Mouse (Mus musculus) effector memory CD4-positive, alpha-beta T cell, adult 7 months (primary cell): ENCODE measurements around the gene Mrm2. TPM values are rescaled to one million over a fixed set of nuclear protein-coding genes. Genes with fewer than 3 reads are reported as not detected.

Experiments
- polyA plus RNA-seq: library from polyadenylated mRNA; unstranded; fragments of 100-300 nt; shearing (Covaris generic); gene quantifications from one replicate; pipeline ENCODE4 v1.2.1, GENCODE M21; 2017

Gene Mrm2
- polyA plus RNA-seq, result 1.6 TPM

GRCm38 (mm10) chr5:140331615-140332512 is at the start of gene Mrm2:
Gene Mrm2 (minus strand): TSS chr5:140331898.

GRCm38 (mm10) chr5:140321042-140321755 is 10.5 kb downstream of the Mrm2 start, which contains the start of the genes Mad1l1 and Nudt1:
Gene Mad1l1 (minus strand): TSS chr5:140321552.
Gene Nudt1 (plus strand): TSS chr5:140321656.

Other genes with a start within 250 kb of the Mrm2 start
- 20.0 TPM for gene Mad1l1, start 10.3 kb downstream of the Mrm2 start, polyA plus RNA-seq
- gene Nudt1, start 10.2 kb downstream of the Mrm2 start, polyA plus RNA-seq, result 6.4 TPM
- 4.9 TPM for gene Snx8, start 57.4 kb upstream of the Mrm2 start, polyA plus RNA-seq
- 166 TPM for gene Eif3b, start 87.4 kb upstream of the Mrm2 start, polyA plus RNA-seq
- gene Gm4869, start 113.7 kb upstream of the Mrm2 start, polyA plus RNA-seq, result not detected
- 10.7 TPM for gene Chst12, start 173.7 kb upstream of the Mrm2 start, polyA plus RNA-seq
- 1.3 TPM for gene Grifin, start 233.2 kb upstream of the Mrm2 start, polyA plus RNA-seq